Mouse (Mus musculus) limb, embryonic 13.5 days (tissue): ENCODE results near the gene Sfrp4. TPM values are rescaled to one million over a fixed set of nuclear protein-coding genes. Genes with fewer than 3 reads are reported as not detected.

ENCODE experiments used
- ATAC-seq: fragments of 200-750 bp; cut with Nextera tagmentation; 2 replicates; pipeline ENCODE4 v1.8.0; 2017; ENCODE audit warnings: low read depth, moderate number of reproducible peaks, moderate TSS enrichment; ENCODE audit not compliant: low FRiP score
- H3K27ac ChIP-seq: fragments of 300-500 bp; sonication (generic); 2 replicates; pipeline ENCODE4 v1.5.1; 2015; ENCODE audit warnings: inconsistent platforms, mild to moderate bottlenecking, moderate library complexity
- H3K27me3 ChIP-seq: fragments of 300-500 bp; sonication (generic); 2 replicates; pipeline ENCODE4 v1.6.1; 2015; ENCODE audit warnings: mild to moderate bottlenecking, inconsistent platforms
- H3K36me3 ChIP-seq: fragments of 300-500 bp; sonication (generic); 2 replicates; pipeline ENCODE4 v1.6.1; 2015; ENCODE audit warnings: inconsistent platforms, mild to moderate bottlenecking, moderate library complexity
- H3K4me1 ChIP-seq: fragments of 300-500 bp; sonication (generic); 2 replicates; pipeline ENCODE4 v1.6.1; 2015; ENCODE audit warnings: inconsistent platforms
- H3K4me2 ChIP-seq: fragments of 300-500 bp; sonication (generic); replicated peaks from 2 replicates; pipeline ENCODE4 v1.6.1; 2015; ENCODE audit warnings: inconsistent platforms, mild to moderate bottlenecking, moderate library complexity
- H3K4me3 ChIP-seq: fragments of 300-500 bp; sonication (generic); 2 replicates; pipeline ENCODE4 v1.5.1; 2015; ENCODE audit warnings: moderate library complexity, mild to moderate bottlenecking, inconsistent platforms
- H3K9ac ChIP-seq: fragments of 300-500 bp; sonication (generic); 2 replicates; pipeline ENCODE4 v1.6.1; 2015; ENCODE audit warnings: mild to moderate bottlenecking, inconsistent platforms
- H3K9me3 ChIP-seq: fragments of 300-500 bp; sonication (generic); 2 replicates; pipeline ENCODE4 v1.6.1; 2016; ENCODE audit warnings: inconsistent platforms
- WGBS: fragments of 180-500 bp; shearing (Covaris S2); methylation state at CpG from one replicate; pipeline ENCODE4 v1.1.7; 2015; 5-methylcytosine and 5-hydroxymethylcytosine counted together
- polyA plus RNA-seq: library from polyadenylated mRNA; unstranded; fragments of >200 nt; fragmentation: Nextera tagmentation; extraction: Ambion mirVana; gene quantifications from 2 replicates; pipeline ENCODE4 v1.2.1, GENCODE M21; 2015

The Sfrp4 gene
- polyA plus RNA-seq, 1 experiment from 2014 or later: 1.3 TPM

DNA sequence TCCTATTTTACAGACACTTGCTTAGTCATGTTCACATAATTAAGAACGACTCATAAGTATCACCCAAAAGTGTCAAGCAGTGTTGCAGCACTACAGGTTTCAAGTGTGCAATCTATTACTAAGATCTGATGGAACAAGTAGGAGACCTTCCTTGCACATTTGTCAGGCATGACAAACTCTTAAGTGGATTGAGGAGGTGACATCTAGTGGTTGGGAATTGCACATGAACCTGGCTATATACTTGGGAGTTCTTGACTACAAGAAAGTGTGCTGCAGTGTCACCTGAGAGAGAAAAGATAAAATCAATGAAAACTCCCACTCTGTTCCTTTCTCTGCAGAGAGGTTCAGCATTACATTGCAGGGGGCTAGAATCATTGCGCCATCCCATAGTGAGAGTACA, 21.3 kb downstream of the Sfrp4 start:
- ATAC-seq: no peak
- 69% methylated on average over 2 of the region's 2 CpGs for WGBS
- no peaks in the 10 kb centered on the region for H3K4me1 ChIP-seq
- H3K4me2 ChIP-seq: no peak overlapping the region
- H3K9ac ChIP-seq: no peak overlapping the region
- no peaks in the 10 kb centered on the region for H3K36me3 ChIP-seq
- H3K27me3 ChIP-seq: no peaks in the 10 kb centered on the region
- no peak overlapping the region for H3K27ac ChIP-seq
- H3K4me3 ChIP-seq: no peak overlapping the region
- no peaks in the 10 kb centered on the region for H3K9me3 ChIP-seq

GRCm38 (mm10) chr13:19649824-19650223, 26.9 kb downstream of the Sfrp4 start:
- no peak overlapping the region for H3K27ac ChIP-seq
- no peak for ATAC-seq
- H3K4me2 ChIP-seq: no peak overlapping the region
- no peak overlapping the region for H3K4me3 ChIP-seq
- no peaks in the 10 kb centered on the region for H3K27me3 ChIP-seq
- no peaks in the 10 kb centered on the region for H3K9me3 ChIP-seq
- H3K4me1 ChIP-seq: no peaks in the 10 kb centered on the region
- no peak overlapping the region for H3K9ac ChIP-seq
- WGBS: 93% methylated on average over 2 of the region's 2 CpGs
- no peaks in the 10 kb centered on the region for H3K36me3 ChIP-seq

- no peaks in the 10 kb centered on the region for H3K27me3 ChIP-seq
- no peak for ATAC-seq
- no peaks in the 10 kb centered on the region for H3K4me1 ChIP-seq
- H3K27ac ChIP-seq: no peak overlapping the region
- H3K9me3 ChIP-seq: no peaks in the 10 kb centered on the region
- 95% methylated on average over 2 of the region's 2 CpGs for WGBS
- H3K4me3 ChIP-seq: no peak overlapping the region
- no peak overlapping the region for H3K4me2 ChIP-seq
- H3K9ac ChIP-seq: no peak overlapping the region
- no peaks in the 10 kb centered on the region for H3K36me3 ChIP-seq
These were observed 29.5 kb downstream of the Sfrp4 start for GRCm38 (mm10) chr13:19652405-19652804.

GRCm38 (mm10) chr13:19668355-19669140, 45.6 kb downstream of the Sfrp4 start:
- H3K9ac ChIP-seq: no peak overlapping the region
- no peak overlapping the region for H3K27ac ChIP-seq
- no peak for ATAC-seq
- 71% methylated on average over 4 of the region's 4 CpGs for WGBS
- no peaks in the 10 kb centered on the region for H3K36me3 ChIP-seq
- H3K27me3 ChIP-seq: no peaks in the 10 kb centered on the region
- no peaks in the 10 kb centered on the region for H3K4me1 ChIP-seq
- H3K4me2 ChIP-seq: no peak overlapping the region
- H3K9me3 ChIP-seq: no peaks in the 10 kb centered on the region
- H3K4me3 ChIP-seq: no peak overlapping the region

DNA sequence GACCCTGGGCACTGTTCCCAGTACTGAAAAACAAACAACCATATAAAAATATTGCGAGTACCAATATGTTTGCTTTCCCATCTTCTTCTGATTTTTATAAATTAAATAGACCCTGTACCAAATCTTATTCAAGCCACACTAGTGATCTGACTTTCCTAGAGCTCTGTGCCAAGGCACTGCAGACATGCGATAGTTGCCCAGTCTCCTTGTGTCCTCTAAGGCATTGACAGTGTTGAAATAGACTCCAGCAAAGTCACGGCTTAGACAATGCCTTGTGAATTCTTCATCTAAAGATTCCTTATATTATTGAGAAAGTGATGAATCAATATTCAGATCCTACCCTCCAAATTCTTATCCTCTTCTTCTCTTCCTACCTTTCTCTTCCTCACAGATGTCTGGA, 51.1 kb downstream of the Sfrp4 start:
- Histone ChIP-seq H3K9me3 (no peaks in the 10 kb centered on the region), H3K27ac (no peak overlapping the region), H3K36me3 (no peaks in the 10 kb centered on the region), H3K4me3 (no peak overlapping the region), H3K4me1 (no peaks in the 10 kb centered on the region), H3K27me3 (no peaks in the 10 kb centered on the region), H3K4me2 (no peak overlapping the region), H3K9ac (no peak overlapping the region)
- no peak for ATAC-seq
- 88% methylated on average over 3 of the region's 3 CpGs for WGBS

DNA sequence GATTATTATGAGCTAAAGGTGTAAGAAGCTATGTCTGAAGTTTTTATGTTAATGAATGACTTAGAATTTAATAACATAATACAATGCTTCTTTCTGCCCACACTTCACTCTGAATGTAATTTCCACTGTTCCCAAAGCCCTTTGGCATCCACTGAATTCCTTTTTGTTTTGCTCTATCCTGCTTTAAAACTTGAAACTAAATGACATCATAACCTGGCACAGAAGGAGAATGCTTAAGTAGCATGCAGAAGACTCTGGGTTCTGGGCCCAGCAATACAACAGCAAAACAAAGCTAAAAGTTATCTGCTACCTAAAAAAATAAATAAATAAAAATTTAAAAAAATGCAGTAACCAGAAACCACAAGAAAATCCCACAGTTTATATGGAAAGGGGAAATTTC, 51.7 kb downstream of the Sfrp4 start:
- Histone ChIP-seq H3K4me2 (no peak overlapping the region), H3K4me1 (no peaks in the 10 kb centered on the region), H3K9me3 (no peaks in the 10 kb centered on the region), H3K4me3 (no peak overlapping the region), H3K27ac (no peak overlapping the region), H3K36me3 (no peaks in the 10 kb centered on the region), H3K27me3 (no peaks in the 10 kb centered on the region), H3K9ac (no peak overlapping the region)
- no peak for ATAC-seq

Other genes starting within 250 kb of the Sfrp4 start
- gene Stard3nl, start 227.3 kb upstream of the Sfrp4 start, polyA plus RNA-seq: 98.3 and 101 TPM in 2 replicates
- gene Epdr1, start 3.2 kb upstream of the Sfrp4 start, polyA plus RNA-seq: 13.6 and 13.7 TPM in 2 replicates
- not detected in 2 replicates for gene Nme8, start 74.7 kb downstream of the Sfrp4 start, polyA plus RNA-seq
- 0.20 and 0.24 TPM in 2 replicates for gene Gpr141, start 201.2 kb downstream of the Sfrp4 start, polyA plus RNA-seq